Mouse (Mus musculus) bone marrow macrophage, adult 2 months (primary cell): Measurements from ENCODE around the gene Hapln2.

Experiments
- CTCF ChIP-seq: IDR thresholded peaks from 2 replicates; pipeline ENCODE4 v1.5.1; 2012; ENCODE audit warnings: low read depth, mild to moderate bottlenecking, low read length, moderate library complexity
- POLR2A ChIP-seq: IDR thresholded peaks from 2 replicates; pipeline ENCODE4 v1.6.1; 2012; ENCODE audit warnings: mild to moderate bottlenecking, low read depth, low read length, borderline replicate concordance

GRCm38 (mm10) chr3:87981894-87982835, 45.2 kb downstream of the Hapln2 start:
- no peak for TF ChIP-seq CTCF
- no peak for TF ChIP-seq POLR2A
